Mouse (Mus musculus): ENCODE results near the gene Nr4a3. TPM values are rescaled to one million over a fixed set of nuclear protein-coding genes. Genes with fewer than 3 reads are reported as not detected.

Gene Nr4a3
- 0.60 and 0.61 TPM in 2 replicates for polyA plus RNA-seq (2016; fragmentation: Nextera tagmentation; extraction: Ambion mirVana)

DNA sequence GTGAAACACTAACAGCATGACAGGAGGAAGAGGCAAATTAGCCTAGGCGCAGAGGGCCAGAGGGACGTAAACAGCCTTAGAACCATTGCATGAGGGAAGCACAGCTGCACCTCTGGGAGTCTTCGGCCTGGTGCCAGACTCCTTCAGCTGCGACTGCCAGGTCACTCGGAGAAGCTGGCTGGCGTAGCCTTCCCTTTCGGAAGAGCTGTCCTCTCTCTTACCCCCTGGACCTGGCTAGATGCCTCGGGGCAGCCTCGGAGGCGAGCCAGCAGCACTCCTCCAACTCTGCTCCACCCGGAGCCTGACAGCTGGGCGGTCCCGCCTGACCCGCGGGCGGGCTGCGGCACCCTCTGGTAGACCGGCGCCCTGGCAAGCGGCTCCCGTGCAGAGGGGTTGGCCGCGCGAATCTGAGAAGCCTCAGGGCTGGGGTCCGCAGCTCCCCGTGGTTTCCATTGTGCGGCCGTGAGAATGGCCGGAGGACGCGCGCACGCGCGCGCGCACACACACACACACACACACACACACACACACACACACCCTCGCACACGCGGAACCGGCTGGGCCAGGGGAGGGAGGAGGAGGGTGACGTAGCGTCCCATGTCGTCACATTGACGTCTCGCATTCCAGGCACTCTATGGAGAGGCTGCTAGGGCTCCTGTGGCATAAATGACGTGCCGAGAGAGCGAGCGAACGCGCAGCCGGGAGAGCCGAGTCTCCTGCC, at the start of gene Nr4a3:
Nr4a3 (plus strand) TSS at position 663 of the 721 bp plus-strand sequence.
- H3K9me3 ChIP-seq (replicated peaks) = no peaks in the 10 kb centered on the region
- peaks cover 41% of the 10 kb centered on the region for H3K27me3 ChIP-seq (ENCODE audit: low read depth, poor library complexity, severe bottlenecking)
- H3K27ac ChIP-seq (replicated peaks) = peak within 1 kb of the TSS; percentile 97
- WGBS = under 1% methylated on average over 42 of the region's 54 CpGs
- H3K36me3 ChIP-seq = no peaks in the 10 kb centered on the region
- peak; percentile 89 for DNase-seq (ENCODE audit: low spot score)
- peaks cover 72% of the 10 kb centered on the region for H3K4me1 ChIP-seq
- H3K4me3 ChIP-seq = peak within 1 kb of the TSS; percentile 82

DNA sequence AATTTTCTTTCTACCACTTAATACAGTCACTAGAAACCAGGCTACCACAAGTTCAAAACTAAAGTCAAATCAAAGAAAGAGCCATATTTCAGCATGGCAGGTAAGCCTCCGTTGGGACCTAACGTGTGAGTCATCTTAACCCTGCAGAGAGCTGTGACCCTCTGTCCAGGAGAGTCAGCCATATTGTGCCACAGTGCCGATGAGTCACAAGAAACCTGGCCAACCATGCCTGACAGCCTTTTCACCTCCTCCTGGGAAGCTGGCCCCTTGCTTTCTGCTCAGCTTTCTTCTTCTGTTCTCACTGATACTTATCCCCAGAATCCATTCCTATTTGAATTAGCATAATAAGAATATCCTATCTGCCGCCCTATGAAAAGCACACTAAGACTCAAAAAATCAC, 42.0 kb upstream of the Nr4a3 start:
- no peaks in the 10 kb centered on the region for H3K27me3 ChIP-seq (ENCODE audit: low read depth, poor library complexity, severe bottlenecking)
- DNase-seq (ENCODE audit: low spot score) = no peak
- H3K4me1 ChIP-seq = no peaks in the 10 kb centered on the region
- no peaks in the 10 kb centered on the region for H3K9me3 ChIP-seq (replicated peaks)
- no peak overlapping the region for H3K4me3 ChIP-seq
- 83% methylated on average over 4 of the region's 4 CpGs for WGBS
- H3K36me3 ChIP-seq = no peaks in the 10 kb centered on the region
- H3K27ac ChIP-seq (replicated peaks) = no peak overlapping the region

DNA sequence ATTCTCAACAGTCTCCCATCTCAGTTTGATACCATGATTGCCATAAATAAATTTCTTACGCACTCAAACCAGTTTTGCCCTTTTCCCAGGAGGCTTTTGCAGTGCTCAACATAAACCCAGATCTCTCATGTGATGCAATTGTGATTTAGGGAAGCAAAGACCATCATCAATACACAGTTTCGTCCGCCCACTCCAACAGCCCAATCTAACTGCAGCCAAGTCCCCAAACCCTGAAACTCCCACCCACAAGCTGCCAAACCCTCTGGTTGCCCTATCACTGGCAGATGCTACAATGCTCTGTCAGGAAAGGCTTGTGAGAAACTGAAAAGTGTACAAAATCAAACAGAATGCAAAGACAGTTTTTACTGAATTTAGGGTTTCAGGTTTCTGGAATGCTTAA, 41.5 kb upstream of the Nr4a3 start:
- no peak for DNase-seq (ENCODE audit: low spot score)
- Histone ChIP-seq H3K36me3 (no peaks in the 10 kb centered on the region), H3K4me1 (no peaks in the 10 kb centered on the region), H3K27me3 (ENCODE audit: low read depth, poor library complexity, severe bottlenecking) (no peaks in the 10 kb centered on the region), H3K9me3 (replicated peaks) (no peaks in the 10 kb centered on the region), H3K4me3 (no peak overlapping the region), H3K27ac (replicated peaks) (no peak overlapping the region)
- 92% methylated on average over 3 of the region's 3 CpGs for WGBS

DNA sequence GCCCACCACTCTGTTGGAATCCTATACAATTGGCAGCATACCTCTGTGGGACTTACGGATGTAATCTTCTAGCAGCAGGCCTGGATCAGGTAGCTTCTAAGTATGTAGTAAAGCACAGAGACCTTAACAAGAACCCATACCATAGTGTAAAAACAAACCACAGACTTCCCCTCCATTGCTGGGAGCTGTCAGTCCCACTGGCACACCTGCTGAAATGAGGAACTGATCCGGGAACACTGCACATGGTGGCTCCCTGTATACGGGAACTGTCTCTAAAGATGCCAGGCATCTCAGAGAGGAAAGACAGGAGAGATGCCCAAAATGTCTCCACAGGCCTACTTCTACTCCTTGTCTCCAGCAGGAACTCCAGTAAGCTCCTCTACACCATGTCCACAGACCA, 38.6 kb upstream of the Nr4a3 start:
- H3K9me3 ChIP-seq (replicated peaks) = no peaks in the 10 kb centered on the region
- WGBS = 95% methylated on average over 3 of the region's 3 CpGs
- no peak overlapping the region for H3K27ac ChIP-seq (replicated peaks)
- H3K4me3 ChIP-seq = no peak overlapping the region
- no peak for DNase-seq (ENCODE audit: low spot score)
- no peaks in the 10 kb centered on the region for H3K36me3 ChIP-seq
- H3K27me3 ChIP-seq (ENCODE audit: low read depth, poor library complexity, severe bottlenecking) = no peaks in the 10 kb centered on the region
- no peaks in the 10 kb centered on the region for H3K4me1 ChIP-seq

DNA sequence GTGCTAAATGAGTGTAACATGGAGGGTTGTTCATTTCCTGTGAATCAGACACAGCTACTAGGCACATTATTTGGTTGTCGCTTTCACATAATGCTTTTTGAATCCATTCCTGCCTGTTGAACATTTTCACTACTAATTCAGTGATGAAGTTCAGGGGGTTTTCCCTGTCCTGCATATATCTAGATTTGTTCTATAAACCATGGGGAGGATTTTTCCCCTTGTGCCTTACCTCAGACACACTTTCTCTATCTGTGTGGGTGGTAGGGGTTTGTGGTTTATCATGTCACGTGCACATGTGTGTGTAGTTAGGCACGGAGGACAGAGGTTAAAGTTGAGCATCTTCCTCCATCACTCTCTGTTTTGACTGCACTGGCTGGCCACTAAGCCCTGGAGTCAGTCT, 32.7 kb upstream of the Nr4a3 start:
- whole genome bisulfite sequencing = 94% methylated on average over 3 of the region's 3 CpGs
- Histone ChIP-seq H3K36me3 (no peaks in the 10 kb centered on the region), H3K4me1 (no peaks in the 10 kb centered on the region), H3K9me3 (replicated peaks) (no peaks in the 10 kb centered on the region), H3K27ac (replicated peaks) (no peak overlapping the region), H3K4me3 (no peak overlapping the region), H3K27me3 (ENCODE audit: low read depth, poor library complexity, severe bottlenecking) (no peaks in the 10 kb centered on the region)
- no peak for DNase-seq (ENCODE audit: low spot score)

DNA sequence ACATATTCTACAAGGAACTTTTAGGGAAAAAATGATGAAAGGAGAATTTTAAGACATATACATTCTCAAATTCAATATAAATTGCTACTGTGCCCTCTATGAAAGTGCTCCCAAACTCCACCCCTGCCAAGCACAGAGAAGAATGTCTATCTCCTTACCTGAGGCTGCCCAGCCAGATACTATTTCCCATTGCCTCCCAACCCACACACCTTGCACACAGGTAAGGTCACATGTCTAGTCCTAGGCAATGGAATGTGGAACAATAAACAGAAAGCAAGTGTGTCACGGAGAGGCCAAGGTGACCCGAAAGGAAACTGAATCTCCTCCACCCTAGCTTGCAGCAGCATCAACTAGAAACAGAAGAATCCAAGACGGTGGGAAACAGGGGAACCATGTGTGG, 22.0 kb upstream of the Nr4a3 start:
- WGBS = 84% methylated on average over 3 of the region's 3 CpGs
- no peak for DNase-seq (ENCODE audit: low spot score)
- H3K4me3 ChIP-seq = no peak overlapping the region
- no peaks in the 10 kb centered on the region for H3K36me3 ChIP-seq
- no peaks in the 10 kb centered on the region for H3K9me3 ChIP-seq (replicated peaks)
- no peaks in the 10 kb centered on the region for H3K4me1 ChIP-seq
- no peaks in the 10 kb centered on the region for H3K27me3 ChIP-seq (ENCODE audit: low read depth, poor library complexity, severe bottlenecking)
- no peak overlapping the region for H3K27ac ChIP-seq (replicated peaks)

DNA sequence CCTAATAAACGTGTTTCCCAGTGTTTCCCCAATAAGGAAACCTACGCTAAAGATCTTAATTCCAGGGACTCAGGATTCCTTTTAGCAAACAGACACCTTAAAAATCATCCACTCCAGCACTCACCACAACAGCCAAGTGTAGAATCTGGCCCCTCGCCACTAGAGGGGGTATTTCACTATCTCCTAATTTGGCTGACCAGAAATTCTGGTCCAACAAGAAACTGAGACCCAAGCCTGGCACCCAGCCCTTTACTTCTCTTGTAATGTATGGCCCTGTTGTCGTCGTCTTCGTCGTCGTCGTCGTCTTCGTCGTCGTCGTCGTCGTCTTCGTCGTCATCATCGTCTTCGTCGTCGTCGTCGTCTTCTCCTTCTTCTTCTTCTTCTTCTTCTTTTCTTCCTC, 15.3 kb upstream of the Nr4a3 start:
- no peak overlapping the region for H3K4me3 ChIP-seq
- no peak overlapping the region for H3K27ac ChIP-seq (replicated peaks)
- DNase-seq (ENCODE audit: low spot score) = no peak
- WGBS = 64% methylated on average over 24 of the region's 24 CpGs
- no peaks in the 10 kb centered on the region for H3K27me3 ChIP-seq (ENCODE audit: low read depth, poor library complexity, severe bottlenecking)
- no peaks in the 10 kb centered on the region for H3K9me3 ChIP-seq (replicated peaks)
- no peaks in the 10 kb centered on the region for H3K4me1 ChIP-seq
- no peaks in the 10 kb centered on the region for H3K36me3 ChIP-seq

DNA sequence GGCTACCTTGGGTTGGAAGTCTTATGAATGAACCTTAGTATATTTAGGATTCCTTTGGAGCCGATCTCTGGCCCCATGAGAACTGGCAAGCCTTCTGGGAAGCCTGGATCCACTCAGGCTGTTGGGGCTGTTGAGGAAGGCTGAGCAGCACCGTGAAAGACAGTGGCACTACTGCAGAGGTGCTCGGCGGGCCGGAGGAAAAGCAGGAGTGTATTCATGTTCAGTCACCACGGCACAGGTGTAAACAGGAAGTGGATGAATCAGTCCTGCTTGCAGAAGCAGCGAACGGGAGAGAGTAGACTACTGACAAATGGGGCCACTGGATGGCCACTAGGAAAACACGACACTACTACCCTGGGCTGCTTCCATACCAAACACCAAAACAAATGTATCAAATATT, 10.7 kb upstream of the Nr4a3 start:
- Histone ChIP-seq H3K9me3 (replicated peaks) (no peaks in the 10 kb centered on the region), H3K27ac (replicated peaks) (no peak overlapping the region), H3K36me3 (no peaks in the 10 kb centered on the region), H3K4me3 (no peak overlapping the region), H3K27me3 (ENCODE audit: low read depth, poor library complexity, severe bottlenecking) (no peaks in the 10 kb centered on the region; the same call in 1 of the 2 replicates), H3K4me1 (no peaks in the 10 kb centered on the region)
- DNase-seq (ENCODE audit: low spot score) = no peak
- 85% methylated on average over 9 of the region's 9 CpGs for WGBS

DNA sequence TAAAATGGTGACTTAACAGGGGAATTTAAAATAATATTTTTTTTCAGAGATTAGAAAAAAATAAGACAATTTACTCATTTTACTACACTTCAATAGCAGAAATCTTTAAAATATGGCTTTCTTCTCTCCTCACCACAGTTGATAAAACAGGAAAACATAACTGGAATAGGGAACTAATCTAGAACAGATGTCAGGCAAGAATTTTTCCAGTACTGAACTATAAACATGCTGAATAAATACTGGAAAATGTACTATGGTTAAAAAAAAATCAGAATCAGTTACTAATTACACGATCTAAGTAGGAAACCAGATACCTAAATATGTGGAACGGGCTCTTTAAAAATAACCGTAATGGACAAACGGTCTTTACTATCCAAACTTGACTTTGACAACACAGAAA, 7.3 kb upstream of the Nr4a3 start:
- DNase-seq (ENCODE audit: low spot score) = no peak
- Histone ChIP-seq H3K27ac (replicated peaks) (no peak overlapping the region), H3K9me3 (replicated peaks) (no peaks in the 10 kb centered on the region), H3K36me3 (no peaks in the 10 kb centered on the region), H3K27me3 (ENCODE audit: low read depth, poor library complexity, severe bottlenecking) (peaks cover 9% of the 10 kb centered on the region), H3K4me1 (peaks cover 15% of the 10 kb centered on the region), H3K4me3 (no peak overlapping the region)
- 93% methylated on average over 4 of the region's 4 CpGs for WGBS

DNA sequence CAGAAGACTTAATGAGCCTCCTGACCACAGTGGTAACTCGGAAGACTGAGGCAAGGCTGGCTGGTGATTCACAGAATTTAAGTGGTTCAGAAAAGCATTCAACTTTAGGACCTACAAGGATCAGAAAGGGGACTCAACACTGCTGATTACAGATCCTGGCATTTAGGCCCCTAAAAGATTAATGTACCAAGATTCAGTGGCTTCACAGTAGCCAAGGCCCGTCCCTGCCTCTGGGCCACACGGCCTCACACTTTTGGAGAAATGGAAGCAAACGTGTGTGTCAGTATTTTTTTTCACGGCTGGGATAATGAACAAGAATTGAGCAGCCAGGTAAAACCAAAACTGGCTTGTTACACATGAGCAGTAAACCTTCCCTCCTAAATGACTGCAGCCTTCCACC, 6.1 kb upstream of the Nr4a3 start:
- H3K9me3 ChIP-seq (replicated peaks) = no peaks in the 10 kb centered on the region
- H3K4me1 ChIP-seq = peaks cover 19% of the 10 kb centered on the region
- 91% methylated on average over 5 of the region's 5 CpGs for WGBS
- H3K27me3 ChIP-seq (ENCODE audit: low read depth, poor library complexity, severe bottlenecking) = peaks cover 9% of the 10 kb centered on the region
- no peaks in the 10 kb centered on the region for H3K36me3 ChIP-seq
- no peak overlapping the region for H3K27ac ChIP-seq (replicated peaks)
- no peak overlapping the region for H3K4me3 ChIP-seq
- no peak for DNase-seq (ENCODE audit: low spot score)

DNA sequence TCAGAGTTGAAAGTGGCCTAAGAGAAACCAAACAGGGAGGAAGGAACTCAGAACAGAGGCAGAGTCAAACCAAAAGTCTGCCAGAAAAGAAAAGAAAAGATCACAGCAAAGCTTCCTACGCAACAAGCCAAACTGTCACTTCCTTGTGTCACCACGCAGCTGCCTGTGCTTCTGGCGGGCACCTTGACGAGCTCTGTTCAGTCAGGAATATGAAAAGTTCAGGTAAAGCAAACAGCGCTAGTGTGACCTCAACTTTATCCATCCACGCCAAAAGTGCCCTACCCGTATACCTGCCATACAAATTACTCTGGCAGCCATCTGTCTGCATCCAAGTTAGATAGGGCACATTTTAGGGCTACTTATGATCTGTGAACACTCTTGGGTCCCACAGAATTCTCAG, 5.2 kb upstream of the Nr4a3 start:
- H3K27me3 ChIP-seq (ENCODE audit: low read depth, poor library complexity, severe bottlenecking) = peaks cover 9% of the 10 kb centered on the region
- H3K36me3 ChIP-seq = no peaks in the 10 kb centered on the region
- peaks cover 28% of the 10 kb centered on the region for H3K4me1 ChIP-seq
- 72% methylated on average over 7 of the region's 7 CpGs for WGBS
- H3K9me3 ChIP-seq (replicated peaks) = no peaks in the 10 kb centered on the region
- DNase-seq (ENCODE audit: low spot score) = no peak
- H3K4me3 ChIP-seq = no peak overlapping the region
- H3K27ac ChIP-seq (replicated peaks) = no peak overlapping the region

DNA sequence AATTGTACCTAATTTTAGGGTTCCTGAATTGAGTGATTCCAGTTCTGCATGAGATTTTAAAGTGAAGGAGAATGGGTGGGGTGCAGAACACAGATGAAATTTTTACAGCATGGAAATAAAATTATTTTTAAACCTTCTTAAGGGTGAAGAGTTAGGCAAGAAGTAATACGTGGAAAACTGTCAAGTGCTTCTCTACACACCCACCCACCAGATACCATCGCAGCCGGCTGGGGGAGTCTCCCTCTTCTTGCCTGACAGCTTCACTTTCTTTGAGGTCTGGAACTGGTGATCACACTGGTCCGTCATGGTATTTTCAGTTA, 2.5 kb upstream of the Nr4a3 start:
- peaks cover 18% of the 10 kb centered on the region for H3K27me3 ChIP-seq (ENCODE audit: low read depth, poor library complexity, severe bottlenecking)
- H3K4me1 ChIP-seq = peaks cover 51% of the 10 kb centered on the region
- 0% methylated on average over 4 of the region's 4 CpGs for WGBS
- H3K4me3 ChIP-seq = peak overlapping the region; percentile 82
- H3K27ac ChIP-seq (replicated peaks) = peak overlapping the region; percentile 97
- no peaks in the 10 kb centered on the region for H3K36me3 ChIP-seq
- no peaks in the 10 kb centered on the region for H3K9me3 ChIP-seq (replicated peaks)
- DNase-seq (ENCODE audit: low spot score) = no peak

DNA sequence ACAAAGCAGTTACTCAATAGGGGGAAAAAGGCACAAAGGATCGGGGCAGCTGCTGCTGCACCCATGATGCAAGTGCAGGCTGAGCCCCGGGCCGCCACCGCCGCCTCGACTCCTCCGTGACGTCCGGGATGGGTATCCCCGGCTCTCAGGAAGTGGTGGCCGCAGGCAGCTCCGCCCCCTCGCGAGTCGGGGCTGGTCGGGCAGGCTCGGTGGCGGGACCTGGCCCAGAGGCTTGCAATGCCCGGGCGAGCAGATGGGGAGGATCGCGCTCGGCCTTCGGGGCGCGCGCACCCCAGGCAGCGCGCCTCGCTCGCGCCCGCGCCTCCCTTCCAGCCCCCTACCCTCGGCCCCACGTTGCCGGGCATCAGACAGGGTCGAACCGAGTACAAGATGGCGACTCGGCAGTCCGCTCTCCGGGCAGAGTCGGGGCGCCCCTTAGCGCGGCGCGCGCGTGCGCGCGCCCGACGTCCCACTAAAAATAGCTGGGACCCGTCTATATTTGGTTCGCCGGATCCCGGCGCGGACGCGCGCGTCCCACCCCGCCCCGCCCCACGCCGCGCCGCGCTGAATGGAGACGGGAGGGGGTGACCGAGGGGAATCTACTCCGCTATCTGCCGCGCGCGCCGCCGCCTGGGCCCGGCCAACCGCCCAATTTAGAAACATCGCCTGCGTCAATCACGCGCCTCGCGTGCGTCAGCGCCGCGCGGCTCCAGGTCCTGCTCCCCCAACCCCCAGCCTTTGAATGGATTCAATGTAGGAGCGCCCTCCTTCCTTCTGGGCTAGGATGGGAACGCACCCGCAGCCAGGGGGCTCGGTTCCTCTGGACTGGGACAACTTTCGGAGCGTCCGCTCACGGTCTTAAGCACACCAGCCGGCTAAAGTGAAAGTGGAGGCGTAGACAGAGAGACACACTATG, 1.9 kb upstream of the Nr4a3 start:
- under 1% methylated on average over 94 of the region's 105 CpGs for WGBS
- H3K27ac ChIP-seq (replicated peaks) = peak overlapping the region; percentile 97
- H3K9me3 ChIP-seq (replicated peaks) = no peaks in the 10 kb centered on the region
- H3K36me3 ChIP-seq = no peaks in the 10 kb centered on the region
- H3K27me3 ChIP-seq (ENCODE audit: low read depth, poor library complexity, severe bottlenecking) = peaks cover 24% of the 10 kb centered on the region
- peak; percentile 96 for DNase-seq (ENCODE audit: low spot score)
- peaks cover 57% of the 10 kb centered on the region for H3K4me1 ChIP-seq
- peak overlapping the region; percentile 82 for H3K4me3 ChIP-seq

Data from midbrain, embryonic 10.5 days (tissue).